Mouse (Mus musculus) 3134 (cell line): ENCODE measurements at regions not wholly inside any gene's neighbourhood (a gene's known extent, or its start where the extent isn't known, plus 50 kb on each side); places are given as distances from the start of the nearest gene placed in this dataset.

Experiments
- DNase-seq: peaks from one replicate; pipeline ENCODE4 v3.0.0-alpha.2; 2011; ENCODE audit warnings: low spot score; ENCODE audit not compliant: insufficient read length; ENCODE audit errors: extremely low read depth

DNA sequence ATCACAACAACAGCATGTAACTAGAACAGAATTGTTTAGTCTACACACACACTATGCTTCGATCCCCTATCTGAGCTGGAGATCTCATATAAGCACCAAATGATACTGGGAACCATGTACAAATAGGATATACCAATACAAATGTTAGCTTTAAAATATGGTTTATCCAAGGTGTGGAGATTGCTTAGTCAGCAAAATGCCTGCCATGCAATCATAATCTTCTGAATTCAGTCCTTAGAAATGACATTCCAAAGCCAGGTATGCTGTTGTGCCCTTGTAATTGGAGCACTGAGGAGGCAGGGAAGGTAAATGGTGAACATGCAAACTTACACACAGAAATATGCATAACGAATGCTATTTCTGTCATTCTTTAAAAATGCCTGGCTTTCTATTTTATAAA is 54.0 kb upstream of the Thsd7b start:
- no peak for DNase-seq

GRCm38 (mm10) chr1:129208806-129209205 is 64.3 kb upstream of the Thsd7b start:
- no peak for DNase-seq

GRCm38 (mm10) chr1:129208406-129208805 is 64.7 kb upstream of the Thsd7b start:
- no peak for DNase-seq

DNA sequence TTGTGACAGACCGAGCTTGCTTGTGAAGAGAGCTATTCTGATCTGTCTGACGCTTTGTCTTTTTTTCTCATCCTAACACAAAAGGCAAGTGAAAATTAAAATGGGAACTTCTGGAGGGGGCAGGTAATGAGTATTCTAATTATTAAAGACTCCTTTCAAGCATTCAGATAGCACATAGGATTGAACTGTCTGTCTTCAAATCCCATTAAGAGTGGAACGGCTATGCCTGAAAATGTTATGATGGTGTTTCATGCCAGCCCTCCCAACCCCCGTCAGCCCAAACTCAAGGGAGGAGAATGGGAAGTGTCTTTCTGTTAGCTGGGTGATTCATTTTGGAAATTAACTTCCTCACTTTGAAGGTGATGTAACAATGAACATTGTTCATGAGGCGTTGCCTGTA is 65.4 kb upstream of the Thsd7b start:
- no peak for DNase-seq

DNA sequence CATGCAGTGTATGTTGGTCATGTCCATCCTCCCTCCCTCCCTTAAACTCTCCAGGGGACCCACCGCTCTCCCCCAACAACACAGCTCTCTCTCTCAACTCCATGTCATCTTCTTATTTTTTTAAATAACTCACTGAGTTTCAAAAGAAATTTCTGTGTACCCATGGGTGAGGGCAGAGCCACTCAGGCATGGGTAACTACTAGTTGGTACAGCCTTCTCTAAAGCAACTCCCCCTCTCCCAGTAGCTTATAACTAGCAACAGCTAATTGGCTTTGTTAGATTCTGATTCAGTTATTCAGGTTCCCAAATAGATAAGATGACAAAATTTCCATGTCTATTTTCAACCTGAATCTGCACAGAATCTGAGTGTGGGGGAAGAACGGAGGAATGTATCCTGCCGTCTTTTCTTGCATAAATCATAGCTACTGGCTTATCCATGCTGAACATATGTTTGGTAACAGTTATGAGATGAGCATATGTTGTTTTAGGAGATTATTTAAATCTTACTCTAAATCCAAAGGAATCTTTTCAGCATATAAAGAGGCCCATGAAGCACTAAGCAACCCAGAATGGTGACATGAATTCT is 92.8 kb upstream of the Thsd7b start:
- DNase-seq = no peak

- DNase-seq = no peak
Observed at GRCm38 (mm10) chr1:129169936-129170335, 103.2 kb upstream of the Thsd7b start.

DNA sequence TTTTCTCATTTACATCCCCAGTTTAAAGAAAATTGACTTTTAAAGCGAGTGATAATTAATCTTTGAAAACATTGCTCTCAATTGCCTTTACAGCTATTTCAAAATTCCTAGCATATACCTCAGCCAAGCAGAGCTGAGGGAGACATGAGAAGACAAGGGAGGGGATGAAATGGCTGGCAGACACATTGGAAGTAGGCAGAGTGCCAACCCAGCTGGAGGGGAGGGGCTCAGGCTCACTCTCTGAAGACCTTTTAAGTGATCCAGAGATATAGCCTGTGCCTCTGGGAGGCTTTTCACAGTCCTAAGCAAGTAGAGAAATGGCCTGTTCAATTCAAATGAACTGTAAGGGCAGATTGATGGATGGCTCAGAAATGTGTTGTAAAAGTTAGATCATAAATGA is 122.5 kb upstream of the Thsd7b start:
- DNase-seq = no peak

- no peak for DNase-seq
Observed at GRCm38 (mm10) chr1:129148733-129149388, 124.2 kb upstream of the Thsd7b start.

GRCm38 (mm10) chr1:129146395-129147094 is 126.6 kb upstream of the Thsd7b start:
- DNase-seq = no peak

DNA sequence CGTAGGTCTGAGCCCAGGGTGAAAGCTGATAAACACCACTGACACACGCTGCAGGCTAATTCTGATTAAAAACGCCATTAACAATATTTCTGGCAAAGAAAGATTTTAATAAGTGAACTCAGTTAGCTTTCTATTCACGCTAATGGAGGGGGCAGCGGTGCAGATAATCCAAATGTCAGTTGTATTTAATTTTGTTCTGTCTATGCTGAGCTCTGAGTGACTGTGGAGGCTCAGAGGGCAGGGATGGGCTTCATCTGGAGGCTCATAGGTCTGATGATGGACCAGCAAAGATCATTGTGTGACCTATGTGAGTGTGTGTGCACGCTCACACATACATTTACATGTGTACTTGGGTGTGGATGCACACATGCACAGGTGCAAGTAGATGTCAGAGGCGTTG is 134.3 kb upstream of the Thsd7b start:
- DNase-seq = no peak

DNA sequence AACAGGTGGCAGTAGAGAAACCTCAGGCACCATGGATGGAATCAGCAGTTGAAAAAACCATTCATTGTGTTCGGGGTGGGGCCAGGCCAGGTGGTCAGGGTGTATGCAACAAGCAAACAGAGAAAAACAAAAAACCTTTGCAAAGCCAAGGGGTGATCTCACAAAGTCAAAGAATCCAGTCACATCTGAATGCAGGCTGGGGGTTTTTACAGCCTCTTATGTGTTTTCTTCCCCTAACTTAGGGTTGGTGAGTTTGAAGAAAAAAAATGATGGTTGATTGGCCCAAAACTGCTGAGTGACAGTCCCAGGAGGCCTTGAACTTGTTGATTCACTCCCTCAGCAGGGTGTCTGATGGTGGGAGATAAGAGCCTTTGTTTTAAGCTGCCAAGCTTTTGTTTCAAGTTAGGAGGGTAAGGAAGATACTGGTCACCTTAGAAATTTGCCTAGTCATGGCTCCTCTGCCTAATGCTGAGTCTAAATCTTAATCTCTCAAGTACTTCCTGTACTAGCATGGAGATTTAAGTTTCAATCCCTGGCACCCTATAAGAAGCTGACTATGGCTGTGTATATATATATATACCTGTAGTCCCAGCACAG is 166.0 kb upstream of the Thsd7b start:
- no peak for DNase-seq

GRCm38 (mm10) chr1:129100997-129101396 is 172.1 kb upstream of the Thsd7b start:
- no peak for DNase-seq

DNA sequence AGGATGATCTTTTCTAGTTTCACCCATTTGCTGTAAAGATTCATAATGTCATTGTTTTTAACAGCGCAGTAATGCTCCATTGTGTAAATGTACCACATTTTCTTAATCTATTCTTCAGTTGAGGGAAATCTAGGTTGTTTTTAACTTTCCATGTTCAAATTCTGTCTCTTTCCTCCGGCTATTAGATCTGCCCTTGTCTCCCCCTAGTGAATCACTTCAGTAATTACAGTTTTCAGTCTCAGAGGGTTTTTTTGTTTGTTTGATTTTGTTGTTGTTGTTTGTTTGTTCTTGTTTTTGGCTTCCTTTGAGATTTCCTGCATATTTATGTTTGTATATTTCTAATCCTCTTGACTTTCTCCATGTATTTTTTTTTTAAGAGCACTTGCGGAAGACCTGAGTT is 194.8 kb upstream of the Thsd7b start:
- DNase-seq = no peak

DNA sequence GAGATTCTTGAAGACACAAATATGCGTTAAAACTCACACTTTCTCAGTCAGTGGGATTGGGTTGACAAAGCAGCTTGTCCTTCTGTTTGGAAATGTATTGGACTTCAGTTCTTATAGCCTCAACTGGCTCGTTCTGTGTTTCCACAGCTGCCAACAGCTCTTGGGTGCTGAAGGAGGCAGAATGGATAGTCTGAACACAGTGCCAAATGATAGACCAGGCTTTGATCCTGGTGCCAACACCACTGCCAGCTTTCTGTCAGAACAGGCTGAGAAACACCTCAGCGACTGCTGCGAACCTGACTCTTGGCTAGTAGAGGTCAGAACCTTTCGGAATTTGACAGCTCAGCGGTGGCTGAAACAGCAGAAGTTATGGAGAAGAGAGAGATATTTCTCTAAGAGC is 215.9 kb upstream of the Thsd7b start:
- DNase-seq = no peak

DNA sequence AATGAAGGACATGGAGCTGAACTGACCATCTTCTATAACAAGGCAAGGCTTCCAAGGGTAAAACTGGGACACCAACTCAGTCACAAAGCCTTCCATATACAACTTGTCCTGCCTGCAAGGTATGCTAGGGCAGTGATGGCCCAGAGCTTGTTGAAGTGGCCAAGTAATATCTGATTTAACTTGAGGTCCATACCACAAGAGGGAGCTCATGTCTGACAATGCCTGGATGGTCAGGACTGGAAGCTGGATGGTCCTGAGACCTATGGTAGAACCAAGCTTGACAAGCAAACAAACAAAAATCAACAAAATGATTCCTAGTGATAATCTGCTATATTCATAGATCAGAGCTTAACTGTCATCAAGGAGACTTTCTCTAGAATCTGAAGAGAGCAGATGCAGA is 217.8 kb upstream of the Thsd7b start:
- DNase-seq = no peak

DNA sequence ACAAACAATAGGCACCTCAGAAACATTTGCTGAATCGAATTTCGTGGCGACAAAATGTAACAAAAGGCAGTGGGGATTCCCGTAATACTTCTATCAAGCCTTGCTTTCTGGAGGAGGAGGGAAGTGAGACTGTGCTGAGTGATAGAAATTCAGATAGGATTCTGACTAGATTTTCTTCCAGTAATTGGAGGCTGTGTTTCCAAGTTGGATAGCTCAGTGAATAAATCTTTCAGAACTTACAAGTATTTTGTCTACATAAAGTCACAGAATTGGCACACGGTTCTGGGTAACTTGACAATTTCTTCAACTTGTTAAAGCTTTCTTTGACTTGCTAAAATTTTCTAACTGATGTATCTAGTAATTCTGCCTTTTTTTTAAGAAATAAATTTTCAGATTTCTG is 239.4 kb upstream of the Thsd7b start:
- no peak for DNase-seq

- no peak for DNase-seq
Observed at GRCm38 (mm10) chr1:129005899-129006298, 267.2 kb upstream of the Thsd7b start.

DNA sequence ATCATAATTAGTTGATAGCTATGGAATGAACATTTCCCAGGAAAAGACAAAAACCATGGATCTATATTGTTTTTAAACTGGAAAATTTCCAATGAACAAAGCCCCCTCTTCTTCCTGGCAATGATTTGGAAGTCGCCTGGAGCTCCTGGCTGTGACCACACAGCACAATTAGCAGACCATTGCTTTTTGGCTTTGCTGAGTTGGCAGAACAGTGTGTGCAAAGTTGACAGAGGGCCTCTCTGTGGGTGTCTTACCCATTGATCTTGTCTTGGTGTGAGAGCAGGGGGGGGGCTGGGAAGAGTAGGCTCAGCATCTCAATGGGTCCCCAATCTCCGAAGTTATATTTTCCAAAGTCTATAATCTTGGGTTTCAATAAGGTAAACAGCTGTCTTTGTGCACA is 270.8 kb upstream of the Thsd7b start:
- no peak for DNase-seq

DNA sequence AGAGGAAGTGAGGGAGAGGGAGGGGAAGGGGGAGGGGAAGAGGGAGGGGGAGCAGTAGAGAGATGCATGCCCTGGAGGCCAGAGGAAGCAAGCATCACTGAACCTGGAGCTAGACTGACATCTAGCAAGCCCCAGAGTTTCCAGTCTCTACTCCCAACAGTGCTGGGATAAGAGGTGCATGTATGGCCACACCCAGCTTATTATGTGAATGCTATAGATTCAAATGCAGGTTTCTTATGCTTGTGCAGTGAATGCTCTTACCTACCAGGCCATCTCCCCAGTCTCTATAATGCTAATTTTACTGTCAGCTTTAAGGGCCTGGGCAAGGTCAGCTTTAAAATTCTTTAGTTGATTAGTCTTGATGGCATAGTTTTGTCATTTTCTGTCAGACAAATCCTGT is 271.3 kb upstream of the Thsd7b start:
- no peak for DNase-seq

DNA sequence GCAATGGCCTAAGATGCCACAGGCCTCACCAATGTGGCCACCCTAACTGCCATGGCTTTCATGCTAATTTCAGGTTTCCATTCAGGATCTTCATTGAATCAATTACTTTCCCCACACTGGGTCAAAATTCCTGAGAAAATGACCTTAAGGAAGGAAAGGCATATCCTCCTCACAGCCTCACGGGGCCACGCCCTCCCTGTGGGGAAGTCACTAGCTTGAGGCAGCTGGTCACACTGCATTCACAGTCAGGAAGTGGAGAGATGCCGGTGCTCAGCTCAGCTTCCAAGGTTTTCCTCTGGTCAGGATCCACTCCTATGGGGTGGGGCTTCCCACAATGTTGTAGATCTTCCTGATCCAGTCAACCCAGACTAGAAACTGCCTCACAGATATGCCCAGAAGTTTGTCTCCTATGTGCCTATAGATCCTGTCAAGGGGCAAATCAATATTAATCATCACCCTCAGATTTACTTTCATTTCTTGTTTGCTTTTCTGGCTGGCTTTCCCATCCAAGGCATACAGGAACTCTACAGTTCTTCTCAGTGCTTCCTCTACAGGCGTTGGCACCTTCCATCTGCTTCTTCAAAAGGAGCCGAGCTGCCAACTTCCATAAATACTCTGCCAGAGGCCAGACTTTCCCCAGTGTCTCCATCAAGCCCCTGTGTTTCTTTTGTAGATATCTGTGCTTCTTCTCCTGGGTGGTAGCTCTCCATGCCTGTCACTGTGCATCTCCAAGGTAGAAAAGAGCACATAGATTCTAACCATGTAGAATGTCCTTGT is 273.2 kb upstream of the Thsd7b start:
- no peak for DNase-seq

GRCm38 (mm10) chr1:128994655-128995054 is 278.4 kb upstream of the Thsd7b start:
- DNase-seq = no peak
